Mouse (Mus musculus): Measurements from ENCODE around the gene Adgrg6.

The Adgrg6 gene

DNA sequence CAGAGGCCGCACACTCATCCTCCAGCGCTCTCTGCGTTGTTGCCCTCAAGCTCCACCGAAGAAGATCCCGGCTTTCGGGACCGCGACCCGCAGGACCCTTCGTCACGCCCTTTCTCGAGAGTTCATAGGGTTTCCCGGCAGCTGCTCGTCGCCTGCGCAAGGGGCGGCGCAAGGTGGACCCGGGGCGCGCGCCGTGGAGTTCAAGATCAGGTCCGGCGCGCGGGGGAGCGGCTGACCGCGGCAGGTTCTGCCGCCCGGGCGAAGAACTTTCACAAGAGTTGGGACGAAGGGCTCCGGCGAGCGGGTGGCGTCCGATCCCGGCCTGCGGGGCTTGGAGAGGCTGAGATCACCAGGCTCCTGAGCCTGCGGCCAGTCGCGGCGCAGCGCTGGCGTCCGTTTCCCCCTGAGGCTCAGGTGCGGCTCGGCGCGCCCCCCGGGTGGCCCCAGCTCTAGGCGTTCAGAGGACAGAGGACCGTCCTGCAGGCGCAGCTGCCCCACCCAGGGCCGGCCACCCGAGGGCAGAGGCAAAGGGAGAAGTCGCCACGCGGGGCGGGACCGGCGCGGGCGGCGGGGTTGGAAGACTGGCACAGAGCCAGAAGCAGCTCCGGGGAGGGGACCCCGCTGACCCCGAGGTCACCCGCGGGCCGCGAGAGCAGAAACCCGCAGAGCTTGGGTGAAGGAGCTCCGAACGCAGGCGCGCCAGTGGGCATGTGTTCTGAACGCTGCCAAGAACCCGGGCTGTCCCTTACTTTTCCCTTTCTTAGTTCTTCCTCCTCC, at the start of gene Adgrg6:
Adgrg6 (minus strand) TSS at position 719 of the 777 bp plus-strand sequence.
- DNase-seq (ENCODE audit: low spot score): peak; percentile 53

DNA sequence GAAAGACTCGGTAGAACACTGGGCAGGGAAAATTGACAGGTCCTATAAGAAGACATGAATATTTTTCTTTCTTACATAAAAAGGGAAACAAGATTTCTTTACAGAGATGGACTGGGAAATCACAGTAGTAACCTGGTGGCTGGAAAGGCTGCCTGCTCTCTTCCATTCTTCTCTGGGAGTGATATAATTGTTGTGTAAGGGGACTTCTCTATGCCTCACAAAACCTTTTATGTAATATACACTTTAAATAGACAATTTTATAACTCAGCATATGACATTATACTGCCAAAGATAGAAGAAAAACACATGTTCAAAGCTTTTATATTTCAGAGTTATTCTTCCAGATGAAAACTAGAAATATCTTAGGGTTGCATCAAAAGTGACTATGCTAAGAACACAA, 46.8 kb upstream of the Adgrg6 start:
- no peak for DNase-seq (ENCODE audit: low spot score)

DNA sequence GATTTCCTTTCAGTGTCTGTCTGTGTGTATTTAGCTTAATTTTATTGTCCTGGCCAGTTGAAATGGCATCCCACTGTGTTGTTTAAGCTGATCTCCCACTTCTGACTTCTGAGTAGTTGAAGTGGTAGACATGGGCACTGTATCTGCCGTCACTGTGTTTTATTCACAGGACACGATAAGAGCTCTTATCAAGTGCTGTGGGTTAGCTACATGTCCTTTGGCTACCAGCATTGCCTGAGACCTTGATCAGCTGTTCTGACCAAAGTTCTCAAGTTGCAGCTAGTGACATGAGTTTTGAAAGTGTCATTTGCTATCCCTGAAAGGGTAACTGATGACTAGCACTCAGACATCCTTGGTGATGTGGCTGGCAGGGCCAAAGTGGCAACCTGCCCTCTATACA, 45.4 kb upstream of the Adgrg6 start:
- no peak for DNase-seq (ENCODE audit: low spot score)

DNA sequence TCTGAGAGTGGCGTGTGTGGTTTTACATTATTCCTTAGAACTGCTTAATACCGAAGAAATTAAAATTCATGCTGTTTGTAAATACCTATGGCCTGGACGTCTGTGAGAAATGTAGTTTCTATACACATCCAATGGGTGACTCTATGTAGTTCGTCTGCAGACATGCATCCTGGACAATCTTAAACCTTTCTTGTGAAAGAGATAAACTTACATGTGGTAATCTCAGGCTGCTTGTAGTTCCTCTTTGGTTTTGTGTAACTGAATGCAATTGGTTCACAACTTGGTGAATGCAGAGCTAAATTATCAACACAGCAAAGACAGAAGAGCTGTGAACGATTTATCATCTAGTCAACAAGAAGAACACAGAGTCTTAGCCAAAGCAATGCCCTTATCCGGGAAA, 44.2 kb upstream of the Adgrg6 start:
- DNase-seq (ENCODE audit: low spot score): no peak

DNA sequence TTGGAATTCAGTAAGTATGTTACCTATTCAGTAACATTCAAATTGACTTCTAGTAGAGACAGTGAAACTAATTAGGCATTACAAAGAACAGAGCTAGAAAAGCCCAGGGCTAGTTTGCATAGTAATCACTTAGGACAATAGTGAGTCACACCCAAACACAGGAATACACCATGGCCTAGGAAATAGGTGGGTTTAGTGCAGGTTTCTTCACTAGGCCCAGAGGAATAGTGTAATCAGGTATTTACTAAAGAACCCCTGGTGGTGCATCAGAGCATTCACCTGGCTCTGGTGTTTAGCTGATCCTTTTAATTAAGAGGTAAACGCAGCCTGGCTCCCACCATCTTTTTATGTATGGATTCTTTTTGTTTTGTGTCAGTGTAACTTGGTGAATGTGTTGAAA, 38.0 kb upstream of the Adgrg6 start:
- no peak for DNase-seq (ENCODE audit: low spot score)

DNA sequence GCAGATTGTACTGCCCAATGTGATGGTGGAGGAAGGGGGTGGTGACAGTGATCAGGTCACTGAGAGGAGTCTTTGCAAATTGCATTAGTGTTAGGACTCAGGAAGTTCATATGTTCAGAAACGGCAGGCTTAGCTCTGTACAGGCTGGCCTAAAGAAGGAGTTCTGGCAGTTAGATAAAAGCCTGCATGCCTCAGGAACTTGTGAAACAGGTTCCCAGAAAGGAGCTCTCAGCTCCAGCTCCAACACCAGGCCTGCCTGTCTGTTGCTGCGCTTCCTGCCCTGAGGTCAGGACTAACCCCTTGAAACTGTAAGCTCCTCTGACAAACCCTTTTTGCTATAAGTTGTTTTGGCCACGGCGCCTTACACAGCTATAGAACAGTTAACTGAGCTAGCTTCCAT, 28.8 kb upstream of the Adgrg6 start:
- DNase-seq (ENCODE audit: low spot score): no peak

DNA sequence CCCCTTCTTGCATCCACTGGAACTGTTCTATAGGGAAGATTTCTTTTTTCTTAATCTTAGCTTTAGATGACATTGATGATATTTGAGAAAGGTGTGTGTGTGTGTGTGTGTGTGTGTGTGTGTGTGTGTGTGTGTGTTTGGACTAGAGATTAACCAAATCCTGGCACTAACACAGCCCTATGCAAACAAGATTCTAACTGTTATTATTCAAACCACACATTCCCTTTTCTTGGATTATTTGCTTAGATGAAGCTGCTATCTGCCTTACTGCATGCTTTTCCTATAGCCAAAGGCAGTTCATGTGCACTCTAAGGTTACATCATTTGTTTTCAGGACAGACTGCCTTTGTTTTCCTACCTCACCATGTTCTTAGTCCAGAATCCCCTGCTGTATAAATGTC, 25.7 kb upstream of the Adgrg6 start:
- DNase-seq (ENCODE audit: low spot score): no peak

DNA sequence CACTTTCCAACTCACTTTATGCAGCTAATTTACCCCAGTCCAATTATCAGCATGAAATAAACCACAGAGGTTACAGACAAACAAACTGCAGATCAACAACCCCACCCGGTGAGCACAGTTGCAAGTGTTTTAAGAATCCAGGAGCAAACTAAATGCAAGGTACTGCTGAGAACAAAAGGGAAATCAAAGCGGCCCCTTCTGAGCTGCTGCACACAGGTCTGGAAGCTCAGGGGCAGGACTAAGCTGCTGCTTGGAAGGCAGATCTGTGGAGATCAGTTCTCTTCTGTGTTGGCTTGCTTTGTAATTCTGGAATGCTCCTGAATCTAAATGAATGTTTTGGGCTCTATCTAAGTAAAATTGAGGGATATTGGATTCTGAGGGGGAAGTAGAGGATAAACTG, 25.2 kb upstream of the Adgrg6 start:
- DNase-seq (ENCODE audit: low spot score): no peak

DNA sequence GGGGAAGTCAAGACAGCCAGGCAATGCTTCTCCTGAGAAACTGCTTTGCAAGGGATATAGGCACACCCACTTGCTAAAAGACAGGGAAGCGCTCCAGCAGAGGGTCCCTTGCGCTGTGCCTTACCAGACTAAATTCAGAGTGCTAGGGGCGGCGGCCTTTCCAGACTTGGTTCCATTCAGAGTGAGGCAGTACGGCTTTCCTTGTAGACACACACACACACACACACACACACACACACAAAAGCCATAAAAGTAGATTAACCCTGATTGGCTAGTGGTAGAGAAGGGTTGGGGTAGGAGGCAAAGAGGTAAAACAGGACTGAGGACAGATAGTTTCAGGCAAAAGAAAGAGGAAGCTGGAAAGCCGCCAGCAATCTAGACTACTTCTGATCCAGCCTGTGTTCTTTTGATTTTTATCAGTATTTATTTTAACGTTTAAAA, 672 bp upstream of the Adgrg6 start:
- no peak for DNase-seq (ENCODE audit: low spot score)

DNA sequence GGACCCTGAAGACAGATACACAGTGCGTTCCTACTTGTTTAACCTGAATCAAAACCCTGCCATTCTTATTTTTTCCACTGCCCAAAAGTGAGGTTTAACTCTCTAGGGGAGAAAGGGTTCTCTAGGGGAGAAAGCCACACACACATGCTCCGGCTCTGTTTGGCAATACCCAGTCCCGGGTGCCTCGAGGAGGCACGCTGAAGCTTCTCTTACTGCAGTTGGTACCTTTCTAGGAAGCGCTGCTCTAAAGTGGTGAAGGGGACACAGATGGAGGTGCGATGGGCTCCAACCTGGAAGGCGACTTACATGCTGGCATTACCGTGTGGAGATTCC, 885 bp downstream of the Adgrg6 start:
- peak; percentile 3 for DNase-seq (ENCODE audit: low spot score)

DNA sequence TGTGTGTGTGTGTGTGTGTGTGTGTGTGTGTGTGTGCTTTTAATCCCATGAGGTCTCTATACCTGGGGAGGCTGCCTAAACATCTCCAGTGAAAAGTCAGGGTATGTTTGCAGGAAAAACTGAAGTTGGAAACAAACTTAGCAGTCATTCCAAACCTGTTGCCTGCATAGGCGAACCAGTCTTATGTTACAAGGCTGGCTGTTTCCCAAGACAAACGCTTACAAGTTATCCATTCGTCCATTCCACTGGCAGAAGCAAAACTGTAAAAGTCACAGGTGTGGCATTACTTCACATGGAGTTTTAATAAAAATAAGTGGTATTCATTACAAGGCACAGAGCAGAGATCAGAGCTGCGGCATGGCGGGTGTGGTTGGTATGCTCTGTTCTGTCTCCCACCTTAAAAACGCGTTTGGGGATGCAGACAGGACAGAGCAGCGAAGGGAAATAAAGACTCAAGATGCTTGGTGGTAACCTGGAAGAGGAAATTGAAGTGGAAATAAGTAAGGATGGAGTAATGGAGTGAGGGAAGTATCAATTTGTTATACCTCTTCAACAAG, 1.9 kb downstream of the Adgrg6 start:
- no peak for DNase-seq (ENCODE audit: low spot score)

DNA sequence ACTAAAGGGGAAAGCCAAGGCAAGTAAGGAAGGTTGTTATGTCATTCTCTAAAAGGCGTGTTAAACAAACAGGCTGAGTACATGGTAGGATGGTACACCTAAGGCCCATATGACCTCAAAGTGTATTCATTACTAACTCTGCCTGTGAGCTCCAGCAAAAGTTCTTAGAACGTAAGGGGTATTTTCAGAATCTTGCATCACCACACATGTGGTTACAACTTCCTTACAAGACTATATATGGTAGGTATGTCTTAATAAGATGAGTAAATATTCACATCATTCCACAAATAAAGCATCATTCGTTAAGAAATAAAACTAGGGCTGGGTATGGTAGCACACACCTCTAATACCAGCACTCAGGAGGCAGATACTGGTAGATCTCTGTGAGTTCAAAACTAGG, 8.4 kb downstream of the Adgrg6 start:
- DNase-seq (ENCODE audit: low spot score): no peak

DNA sequence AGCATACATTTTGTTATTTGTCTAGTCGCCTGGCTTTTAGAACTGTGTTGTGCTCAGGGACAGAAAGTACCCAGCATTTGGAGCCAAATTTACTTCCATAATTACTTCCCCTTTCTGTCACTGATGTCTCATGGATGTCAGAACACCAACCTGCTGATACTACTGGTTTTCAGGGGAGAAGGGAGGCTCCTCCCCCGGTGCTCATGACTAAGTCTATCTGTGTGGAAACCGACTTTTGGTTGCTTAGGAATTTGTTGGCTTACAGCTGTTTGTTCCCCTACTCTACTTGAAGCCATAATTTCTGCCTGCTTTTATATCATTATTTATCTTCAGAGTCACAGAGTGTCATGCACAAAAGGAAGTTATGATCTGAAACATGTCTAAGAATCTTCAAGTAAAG, 14.4 kb downstream of the Adgrg6 start:
- DNase-seq (ENCODE audit: low spot score): no peak

DNA sequence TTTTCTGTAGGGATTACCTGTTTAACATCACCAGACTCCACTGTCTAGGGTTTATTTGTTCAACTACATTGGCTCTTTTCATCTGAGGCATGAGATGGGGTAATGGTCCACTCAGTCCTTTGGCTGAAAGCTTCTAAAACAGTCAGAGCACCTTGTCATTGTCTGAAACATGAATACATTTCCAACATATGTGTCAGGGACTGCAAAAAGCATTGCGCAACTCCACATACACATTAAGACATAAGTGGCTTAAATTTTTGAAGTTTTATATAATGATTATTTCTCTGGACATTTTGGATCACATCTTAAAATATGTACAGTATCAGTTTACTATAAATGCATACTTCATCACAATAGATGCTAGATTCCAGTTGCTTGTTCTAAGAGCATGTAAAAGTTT, 14.8 kb downstream of the Adgrg6 start:
- DNase-seq (ENCODE audit: low spot score): no peak

DNA sequence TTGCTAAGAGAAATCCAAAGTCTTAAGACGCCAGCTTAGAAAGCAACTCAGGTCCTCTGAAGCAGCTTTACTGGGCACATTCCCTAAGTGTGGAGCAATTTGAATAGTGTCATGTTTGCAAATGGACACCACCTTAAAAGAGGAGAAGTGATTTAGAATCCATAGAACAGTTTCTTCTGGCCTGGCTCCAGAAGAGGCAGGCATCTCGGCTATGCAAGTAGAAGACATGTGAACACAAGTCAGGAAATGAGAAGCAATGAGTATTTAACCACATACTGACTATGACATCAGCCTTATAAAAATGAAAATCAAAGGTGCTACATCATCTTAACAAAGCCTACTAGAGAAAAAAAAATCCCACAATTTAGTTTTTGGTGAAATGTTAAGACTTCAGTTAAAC, 17.7 kb downstream of the Adgrg6 start:
- DNase-seq (ENCODE audit: low spot score): no peak

DNA sequence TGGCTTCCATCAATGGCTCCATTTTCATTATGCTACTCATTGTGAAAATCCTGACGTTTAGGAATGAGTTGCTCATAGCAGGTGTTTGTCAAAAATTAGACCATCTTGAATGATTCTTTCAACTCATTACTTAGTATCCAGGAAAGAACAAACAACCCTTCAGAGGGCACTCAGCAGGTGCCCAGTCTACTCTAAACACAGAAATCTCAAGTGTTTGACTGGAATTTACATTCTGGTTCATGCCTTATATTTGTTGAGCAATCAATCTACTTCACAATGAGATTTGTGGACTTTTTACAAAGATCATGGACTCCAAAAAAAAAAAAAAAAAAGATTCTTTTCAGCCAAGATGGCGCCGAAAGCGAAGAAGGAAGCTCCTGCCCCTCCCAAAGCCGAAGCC, 22.7 kb downstream of the Adgrg6 start:
- no peak for DNase-seq (ENCODE audit: low spot score)

DNA sequence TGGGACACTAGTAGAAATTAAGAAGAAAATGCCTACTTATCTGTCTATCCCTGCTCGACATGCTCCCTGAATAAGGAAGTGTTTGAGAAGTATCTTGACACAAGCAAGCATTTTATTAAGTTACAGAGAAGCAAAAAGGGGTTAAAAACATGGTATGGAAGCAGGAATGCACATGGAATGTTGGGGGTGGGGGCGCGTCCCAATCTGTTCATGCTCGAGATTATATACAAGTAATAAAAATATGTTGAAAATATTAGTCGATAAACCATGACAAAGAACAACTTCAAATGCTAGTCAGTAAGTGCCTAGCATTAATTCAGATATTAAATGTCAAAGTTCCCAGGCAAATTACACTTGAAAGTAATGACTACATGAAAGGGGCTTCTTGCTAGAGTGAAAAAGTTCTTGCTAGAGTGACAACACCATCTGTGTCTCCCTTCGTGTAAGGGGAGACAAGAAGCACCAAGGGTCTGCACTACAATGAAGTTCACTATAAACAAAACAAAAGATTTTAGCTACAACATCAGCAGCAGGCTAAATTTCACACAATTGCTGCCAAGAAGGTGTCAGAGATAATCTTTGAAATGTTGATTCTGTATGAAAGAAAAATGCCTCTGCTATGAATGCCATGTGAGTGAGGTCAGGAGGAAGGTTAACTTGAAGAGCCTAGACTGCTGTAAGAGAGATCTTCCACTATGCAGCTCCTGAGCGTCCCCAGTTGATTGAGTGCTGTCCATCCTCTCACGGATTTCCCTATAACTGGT, 24.4 kb downstream of the Adgrg6 start:
- no peak for DNase-seq (ENCODE audit: low spot score)

DNA sequence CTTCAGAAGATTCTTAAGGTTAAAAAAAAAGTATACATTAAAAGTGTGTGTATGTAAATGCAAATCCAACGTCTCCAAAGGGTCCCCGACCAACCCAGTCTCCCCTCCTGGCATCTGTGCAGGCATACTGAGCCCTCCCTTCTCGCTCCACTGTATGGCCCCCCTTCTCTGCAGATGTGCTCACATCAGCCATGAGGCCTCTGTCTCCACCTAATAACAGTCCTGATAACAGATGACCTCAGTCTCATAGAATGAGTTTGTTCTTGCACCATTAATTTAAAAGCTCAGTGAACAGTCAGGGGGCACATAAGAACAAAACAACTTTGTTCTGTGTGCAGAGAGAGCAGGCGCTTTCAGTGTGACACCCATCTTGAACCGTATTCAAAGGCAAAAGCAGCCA, 27.6 kb downstream of the Adgrg6 start:
- no peak for DNase-seq (ENCODE audit: low spot score)

DNA sequence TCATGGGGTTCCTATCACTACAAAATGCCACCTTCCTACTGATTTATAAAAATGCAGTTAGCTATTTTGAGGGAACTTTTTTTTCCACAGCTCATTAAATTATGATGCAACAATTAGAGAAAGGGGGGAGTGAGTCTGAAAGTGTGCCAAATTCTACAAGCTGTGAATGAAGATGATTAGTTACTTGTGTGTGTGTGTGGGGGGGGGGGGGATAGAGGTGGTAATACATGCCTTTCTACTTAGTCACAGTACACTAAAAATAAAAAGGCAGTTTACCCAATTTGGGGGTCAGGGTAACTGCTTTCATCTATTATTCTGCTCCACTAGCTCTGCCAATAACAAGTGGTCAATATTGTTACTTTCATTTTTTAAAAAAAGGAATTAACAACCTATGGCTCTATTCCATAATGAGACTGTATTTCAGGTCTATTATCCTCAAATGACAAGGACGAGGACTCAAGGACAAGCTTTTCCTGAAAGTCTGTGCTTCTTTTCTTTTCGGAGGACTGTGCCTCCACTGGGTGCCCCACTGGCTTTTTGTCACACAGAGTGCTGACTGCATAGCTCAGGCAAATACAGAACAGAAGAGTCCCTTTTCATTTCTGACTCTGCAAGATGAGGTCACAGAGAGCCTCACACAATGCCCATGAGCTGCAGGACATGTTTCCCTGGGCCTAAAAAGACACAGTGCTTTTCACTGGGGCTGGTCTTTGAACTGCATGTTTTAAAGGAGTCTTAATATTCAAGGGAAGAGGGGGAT, 33.4 kb downstream of the Adgrg6 start:
- no peak for DNase-seq (ENCODE audit: low spot score)

DNA sequence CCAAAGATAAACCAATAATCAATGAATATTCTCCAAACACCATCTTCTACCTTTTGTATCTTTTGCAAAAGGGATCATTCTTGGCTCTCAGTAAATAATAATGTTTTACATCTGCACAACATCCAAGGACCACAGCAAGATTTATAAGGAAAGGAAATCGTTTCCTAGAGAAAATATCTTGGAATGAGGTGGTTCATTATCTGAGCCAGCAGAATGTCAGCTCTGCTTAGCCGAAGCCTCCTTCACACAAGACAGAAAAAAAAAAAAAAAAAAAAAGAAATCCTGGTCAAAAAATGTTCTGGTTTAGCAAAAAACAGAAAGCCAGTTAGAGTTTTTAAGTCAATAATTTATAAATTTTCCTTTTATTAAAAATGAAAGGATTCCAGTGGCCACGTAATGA, 34.3 kb downstream of the Adgrg6 start:
- no peak for DNase-seq (ENCODE audit: low spot score)

DNA sequence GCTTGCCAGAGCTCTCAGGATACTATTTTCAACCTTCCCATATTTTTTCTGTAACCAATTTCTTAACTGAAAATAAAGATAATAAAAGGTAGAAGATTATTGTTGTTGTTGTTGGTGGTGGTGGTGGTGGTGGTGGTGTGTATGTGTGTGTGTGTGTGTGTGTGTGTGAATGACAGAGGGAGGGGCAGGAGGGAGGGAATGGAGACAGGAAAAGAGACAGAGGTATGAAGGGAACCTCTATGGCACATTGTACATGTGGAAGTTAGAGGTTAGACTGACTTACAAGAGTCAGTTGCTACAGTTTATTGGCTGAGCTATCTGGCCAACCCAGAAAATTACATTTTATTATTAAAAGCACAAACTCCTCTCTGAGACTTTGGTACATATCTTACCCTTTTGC, 49.8 kb downstream of the Adgrg6 start:
- DNase-seq (ENCODE audit: low spot score): no peak

DNA sequence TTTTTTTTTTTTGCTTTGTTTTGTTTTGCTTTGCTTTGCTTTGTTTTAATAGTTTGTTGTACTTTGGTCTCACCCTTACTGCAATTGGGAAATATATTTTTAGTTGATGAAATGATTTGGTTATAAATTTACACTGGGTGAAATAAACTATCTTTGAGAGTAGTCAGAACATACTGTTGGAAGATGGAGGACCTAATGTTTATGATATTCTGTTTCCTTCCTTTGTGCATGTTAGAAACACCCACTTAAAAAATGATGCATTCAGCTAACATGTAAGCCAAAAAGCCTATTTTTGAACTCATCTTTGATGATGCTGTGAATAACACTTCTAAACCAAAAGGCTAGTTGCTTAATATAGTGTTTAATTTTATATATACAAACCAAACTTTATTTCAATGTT, 50.3 kb downstream of the Adgrg6 start:
- DNase-seq (ENCODE audit: low spot score): no peak

DNA sequence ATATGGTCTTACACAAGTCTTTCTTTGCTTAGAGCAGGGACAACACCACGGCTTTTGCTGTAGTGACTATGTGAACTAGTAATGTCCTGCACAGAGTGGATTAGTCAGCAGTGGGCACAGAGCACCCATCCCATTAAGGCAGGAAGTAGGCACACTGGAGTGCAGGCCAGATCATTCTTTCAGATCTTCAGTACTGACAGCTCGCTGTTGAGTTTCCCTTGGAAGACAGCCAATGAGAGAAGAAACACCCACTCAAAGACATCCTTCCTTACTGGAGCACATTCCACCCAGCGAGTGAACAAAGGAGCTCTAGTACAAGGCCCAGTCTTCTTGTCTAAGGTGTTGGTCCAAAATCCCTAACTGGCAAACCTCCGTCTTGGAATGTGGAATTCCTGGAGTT, 53.6 kb downstream of the Adgrg6 start:
- DNase-seq (ENCODE audit: low spot score): no peak

Data from ovary, postnatal 36 days (tissue).